Mouse (Mus musculus) layer of hippocampus, adult 6 months (tissue): ENCODE measurements around the gene Klhl21. TPM values are rescaled to one million over a fixed set of nuclear protein-coding genes. Genes with fewer than 3 reads are reported as not detected.

Source experiments
- long read RNA-seq, 2 experiments: library from polyadenylated mRNA; unstranded; transcript quantifications; one replicate each; pipeline ENCODE4 v2.0.0; 2019 to 2020
- polyA plus RNA-seq: library from polyadenylated mRNA; unstranded; fragments of <200 nt; fragmentation: Nextera tagmentation; gene quantifications from 2 replicates; pipeline ENCODE4 v1.2.3, GENCODE M21; 2021

Gene Klhl21
- polyA plus RNA-seq: 7.6 and 9.5 TPM in 2 replicates
- long read RNA-seq, experiment 1, transcript Klhl21-201 (4 exons, 3,986 nt): major isoform, 11 of 18 reads
- long read RNA-seq, experiment 1, partial matches to known transcripts: 1 of 18 reads
- long read RNA-seq, experiment 1, other reads (novel, unspliced or antisense): 6 of 18 reads
- long read RNA-seq, experiment 2, transcript Klhl21-201 (4 exons, 3,986 nt): major isoform, 70 of 88 reads
- long read RNA-seq, experiment 2, partial matches to known transcripts: 15 of 88 reads
- long read RNA-seq, experiment 2, other reads (novel, unspliced or antisense): 3 of 88 reads

DNA sequence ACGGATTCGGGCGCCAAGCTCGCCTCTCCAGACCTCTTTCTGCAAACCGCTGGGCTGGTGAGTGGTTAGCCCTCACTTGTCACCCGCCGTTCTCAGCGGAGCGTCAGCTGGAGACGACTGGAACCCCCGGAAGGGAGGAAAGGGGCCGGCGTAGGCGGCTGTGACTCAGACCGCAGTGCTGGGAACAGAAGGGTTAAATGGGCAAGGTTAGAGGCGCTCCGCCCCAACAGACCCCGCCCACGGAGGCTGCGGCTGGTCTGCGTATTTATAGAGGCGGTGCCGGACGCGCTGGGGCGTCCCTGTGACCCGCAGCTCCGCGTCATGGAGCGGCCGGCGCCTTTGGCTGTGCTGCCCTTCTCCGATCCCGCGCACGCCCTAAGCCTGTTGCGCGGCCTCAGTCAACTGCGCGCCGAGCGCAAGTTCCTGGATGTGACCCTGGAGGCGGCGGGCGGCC lies at the start of gene Klhl21:
Klhl21 (plus strand) TSS at position 182 of the 454 bp plus-strand sequence.

DNA sequence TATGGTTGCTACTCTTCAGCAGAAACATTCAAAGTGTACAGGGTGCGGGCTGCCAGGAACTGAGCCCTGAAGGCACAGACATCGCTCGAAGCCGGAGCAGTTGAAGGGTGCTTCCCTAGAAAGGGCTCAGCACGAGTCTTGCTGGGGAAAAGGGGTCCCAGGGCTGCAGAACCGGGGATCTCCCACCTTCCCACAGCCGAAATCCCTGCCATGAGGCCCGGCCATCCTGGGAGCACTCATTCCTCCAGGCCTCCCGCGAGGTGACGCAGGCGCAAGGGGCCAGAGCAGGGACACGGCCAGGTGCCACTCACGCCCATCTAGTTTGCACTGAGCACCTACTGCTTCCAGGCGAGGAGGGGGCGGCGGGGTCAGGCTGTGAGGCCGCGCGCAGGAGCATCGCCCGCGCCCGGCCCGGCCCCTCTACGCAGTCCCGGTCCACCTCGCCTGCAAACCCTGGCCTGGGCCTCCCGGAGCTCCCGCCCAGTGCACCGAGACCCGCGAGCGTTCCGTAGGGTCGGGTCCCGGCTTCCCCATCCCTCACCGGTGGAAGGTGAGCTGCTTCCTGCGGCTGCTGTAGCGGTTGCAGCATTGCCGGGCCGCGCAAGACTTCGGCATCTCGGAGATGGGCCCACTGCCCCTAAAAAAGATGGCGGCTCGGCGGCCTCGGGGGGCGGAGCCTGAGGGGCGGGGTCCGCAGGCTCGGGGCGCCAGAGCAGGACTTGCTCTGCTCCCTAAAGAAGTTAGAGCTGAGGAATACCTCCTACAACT lies 20.1 kb upstream of the Klhl21 start, which contains the start of gene Thap3:
Thap3 (minus strand) TSS at position 656 of the 768 bp plus-strand sequence.

DNA sequence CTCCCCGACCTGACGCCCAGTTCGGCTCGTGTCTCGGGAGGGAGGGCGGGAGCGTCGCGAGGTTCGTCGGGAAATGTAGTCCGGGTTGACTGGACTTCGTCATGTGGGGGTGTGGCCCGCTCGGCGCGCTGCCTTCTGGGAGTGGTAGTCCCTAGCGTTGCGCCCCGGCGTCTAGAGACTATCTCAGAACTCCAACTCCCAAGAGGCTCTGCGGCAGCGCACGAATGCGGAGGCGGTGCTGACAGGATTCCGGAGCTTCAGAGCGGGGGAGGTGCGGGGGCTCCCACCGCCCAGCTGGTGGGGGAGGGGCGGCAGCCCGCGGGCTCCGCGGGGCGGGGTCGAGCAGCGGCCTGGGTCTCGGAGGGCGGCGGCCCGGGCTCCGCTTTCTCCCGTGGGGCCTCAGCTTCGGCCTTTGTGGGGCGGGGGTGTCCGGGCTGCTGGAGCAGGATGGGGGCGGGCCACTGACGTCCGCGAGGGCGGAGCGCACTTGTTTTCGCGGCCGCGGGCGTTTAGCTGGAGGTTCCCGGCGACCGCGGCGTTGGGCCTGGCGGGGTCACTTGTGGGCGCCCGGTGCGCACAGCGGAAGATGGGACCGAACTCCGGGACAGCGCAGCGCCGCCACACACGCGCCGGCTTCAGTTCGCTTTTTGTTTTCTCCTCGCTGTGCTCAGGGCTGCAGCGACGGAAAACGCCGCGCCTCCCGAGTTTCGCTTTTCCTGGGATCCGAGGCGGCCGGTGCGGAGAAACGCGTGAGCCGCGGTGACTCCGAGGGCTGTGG lies 12.2 kb upstream of the Klhl21 start, which contains the start of gene Phf13:
Phf13 (minus strand) TSS at position 86 of the 778 bp plus-strand sequence.

DNA sequence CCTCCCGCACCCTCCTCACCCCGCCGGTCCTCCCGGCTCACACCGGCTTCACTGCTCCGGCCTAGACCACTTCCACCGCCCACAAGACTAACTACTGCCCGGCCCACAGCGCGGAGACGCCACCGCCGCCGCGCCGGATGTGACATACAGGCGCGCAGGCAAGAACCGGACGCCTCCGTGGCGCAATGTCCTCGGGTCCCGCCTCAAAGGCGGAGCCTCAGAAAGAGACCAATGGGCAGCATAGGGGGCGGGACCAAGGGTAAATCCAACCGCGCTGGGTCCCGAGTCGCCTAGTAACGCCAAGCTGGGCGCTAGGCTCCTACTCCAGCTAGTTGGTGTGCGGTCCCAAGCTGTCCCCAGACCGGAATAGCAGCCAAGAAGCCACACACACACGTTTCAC lies 18.9 kb downstream of the Klhl21 start, which contains the start of gene Zbtb48:
Zbtb48 (minus strand) TSS at position 148 of the 400 bp plus-strand sequence.

DNA sequence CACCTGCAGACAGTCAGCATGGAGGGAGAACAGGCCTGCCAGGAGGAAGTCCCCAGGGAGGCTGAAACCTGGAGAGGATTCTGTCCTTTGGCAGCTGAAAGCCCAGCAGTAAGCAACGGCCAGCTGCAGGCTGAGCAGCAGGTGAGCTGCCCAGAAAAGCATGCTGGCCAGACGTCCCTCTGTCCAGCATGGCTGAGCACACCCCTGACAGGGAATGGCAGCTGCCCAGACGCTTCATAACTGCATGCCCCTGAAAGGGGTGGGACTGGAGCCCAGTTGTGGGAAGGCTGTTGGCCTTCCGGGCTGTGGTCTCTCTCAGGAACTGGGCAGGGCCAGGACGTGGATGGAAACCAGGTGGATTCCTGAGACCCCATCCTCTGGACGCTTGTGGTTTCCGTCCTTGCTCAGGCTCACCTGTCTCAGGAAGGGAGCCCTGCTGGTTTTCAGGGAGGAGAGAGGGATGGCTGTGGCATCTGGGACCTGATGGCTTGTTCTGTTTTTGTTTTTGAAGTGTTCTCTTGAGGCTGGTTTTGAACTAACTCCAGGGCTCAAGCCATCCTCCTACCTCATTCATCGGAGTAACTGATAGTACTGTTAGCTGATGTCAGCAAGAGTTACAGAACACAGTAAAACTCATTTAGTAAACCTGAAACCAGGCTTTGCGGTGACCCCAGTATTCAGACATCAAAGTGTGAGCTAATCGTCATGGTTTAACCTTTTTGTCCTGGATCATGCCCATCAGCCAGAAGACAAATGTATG lies 29.8 kb downstream of the Klhl21 start, which contains the start of gene Tas1r1:
Tas1r1 (minus strand) TSS at position 344 of the 760 bp plus-strand sequence.

DNA sequence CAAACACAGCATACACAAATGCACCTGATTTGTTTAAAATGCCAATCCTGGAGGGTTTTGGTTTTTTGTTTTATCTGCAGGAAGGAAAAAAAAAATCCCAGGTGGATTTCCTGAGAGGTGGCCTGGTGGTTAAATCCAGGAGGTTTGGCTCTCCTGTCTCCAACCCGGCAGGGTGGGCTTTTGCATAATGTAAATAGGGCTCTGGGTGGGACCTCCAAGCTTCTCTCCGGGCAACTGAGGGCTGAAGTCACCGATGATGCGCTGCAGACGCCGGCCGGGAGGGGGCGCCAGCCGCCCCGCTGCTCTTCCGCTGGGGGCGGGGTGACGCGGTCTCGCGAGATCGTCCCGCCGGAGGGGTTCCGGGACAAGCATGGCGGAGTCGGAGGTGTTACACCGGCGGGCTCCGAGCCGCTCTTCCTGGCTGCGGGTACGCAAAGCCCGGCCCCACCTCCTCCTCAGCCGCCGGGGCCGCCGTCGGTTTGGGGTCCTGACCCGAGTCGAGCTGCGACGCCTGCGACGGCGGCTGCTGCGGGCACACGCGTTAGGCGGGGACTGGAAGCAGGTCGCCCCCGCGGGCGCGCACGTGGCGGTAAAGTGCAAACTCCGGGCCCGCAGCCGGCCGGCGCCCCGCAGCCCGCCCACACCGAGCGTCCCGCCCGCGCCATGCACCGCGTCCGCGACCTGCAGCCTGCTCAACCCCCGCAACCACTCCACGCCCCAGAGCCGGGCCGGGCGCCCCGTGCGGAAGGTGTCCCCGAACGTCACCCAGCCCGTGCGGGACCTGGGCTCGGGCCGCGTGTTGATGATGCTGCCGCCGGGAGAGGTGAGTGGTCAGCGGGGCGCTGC lies 30.6 kb downstream of the Klhl21 start, which contains the start of gene Nol9:
Nol9 (plus strand) TSS at position 337 of the 846 bp plus-strand sequence.

Other genes with a start within 250 kb of the Klhl21 start
- 135 and 152 TPM in 2 replicates for gene Camta1, start 146.9 kb upstream of the Klhl21 start, polyA plus RNA-seq
- gene Dnajc11, start 75.1 kb upstream of the Klhl21 start, polyA plus RNA-seq: 37.8 and 40.3 TPM in 2 replicates
- 23.8 and 23.9 TPM in 2 replicates for gene Thap3, start 19.8 kb upstream of the Klhl21 start, polyA plus RNA-seq
- 6.2 and 6.8 TPM in 2 replicates for gene Phf13, start 12.5 kb upstream of the Klhl21 start, polyA plus RNA-seq
- gene Zbtb48, start 18.9 kb downstream of the Klhl21 start, polyA plus RNA-seq: 5.4 and 8.7 TPM in 2 replicates
- gene Tas1r1, start 29.8 kb downstream of the Klhl21 start, polyA plus RNA-seq: 0.14 TPM in 1 of 2 replicates, not detected in the other
- 8.0 and 10.4 TPM in 2 replicates for gene Nol9, start 30.5 kb downstream of the Klhl21 start, polyA plus RNA-seq
- gene Plekhg5, start 63.7 kb downstream of the Klhl21 start, polyA plus RNA-seq: 16.8 and 20.8 TPM in 2 replicates
- 0.19 and 0.25 TPM in 2 replicates for gene Tnfrsf25, start 107.1 kb downstream of the Klhl21 start, polyA plus RNA-seq
- gene Espn, start 143.6 kb downstream of the Klhl21 start, polyA plus RNA-seq: 0.92 and 1.9 TPM in 2 replicates
- gene Hes2, start 150.1 kb downstream of the Klhl21 start, polyA plus RNA-seq: 0.14 TPM in 1 of 2 replicates, not detected in the other
- 373 and 425 TPM in 2 replicates for gene Acot7, start 169.3 kb downstream of the Klhl21 start, polyA plus RNA-seq